Mouse (Mus musculus) telencephalon, adult 2 months (tissue): ENCODE results near the gene Mfsd4b1.
A peak's percentile ranks its signal among the peaks of the same experiment; 100 is the strongest.

Experiments
- DNase-seq: peaks from one replicate; pipeline ENCODE4 v3.0.0-alpha.2; 2011; ENCODE audit warnings: low read depth, low spot score

Mfsd4b1 gene

GRCm38 (mm10) chr10:39959761-39960440, 65.2 kb downstream of the Mfsd4b1 start, which contains the start of gene Mfsd4b3:
Mfsd4b3 (minus strand) TSS chr10:39960153.
- DNase-seq: peak; percentile 89

GRCm38 (mm10) chr10:39958266-39958665, 66.8 kb downstream of the Mfsd4b1 start:
- DNase-seq: peak; percentile 41

- no peak for DNase-seq
Observed at GRCm38 (mm10) chr10:39956340-39956878, 68.7 kb downstream of the Mfsd4b1 start.

GRCm38 (mm10) chr10:39955163-39955562, 69.9 kb downstream of the Mfsd4b1 start:
- no peak for DNase-seq
